Mouse (Mus musculus): Measurements from ENCODE around the gene 2310022B05Rik. TPM values are rescaled to one million over a fixed set of nuclear protein-coding genes. Genes with fewer than 3 reads are reported as not detected.

The 2310022B05Rik gene
- polyA plus RNA-seq (2012): 14.1 and 16.9 TPM in 2 replicates

DNA sequence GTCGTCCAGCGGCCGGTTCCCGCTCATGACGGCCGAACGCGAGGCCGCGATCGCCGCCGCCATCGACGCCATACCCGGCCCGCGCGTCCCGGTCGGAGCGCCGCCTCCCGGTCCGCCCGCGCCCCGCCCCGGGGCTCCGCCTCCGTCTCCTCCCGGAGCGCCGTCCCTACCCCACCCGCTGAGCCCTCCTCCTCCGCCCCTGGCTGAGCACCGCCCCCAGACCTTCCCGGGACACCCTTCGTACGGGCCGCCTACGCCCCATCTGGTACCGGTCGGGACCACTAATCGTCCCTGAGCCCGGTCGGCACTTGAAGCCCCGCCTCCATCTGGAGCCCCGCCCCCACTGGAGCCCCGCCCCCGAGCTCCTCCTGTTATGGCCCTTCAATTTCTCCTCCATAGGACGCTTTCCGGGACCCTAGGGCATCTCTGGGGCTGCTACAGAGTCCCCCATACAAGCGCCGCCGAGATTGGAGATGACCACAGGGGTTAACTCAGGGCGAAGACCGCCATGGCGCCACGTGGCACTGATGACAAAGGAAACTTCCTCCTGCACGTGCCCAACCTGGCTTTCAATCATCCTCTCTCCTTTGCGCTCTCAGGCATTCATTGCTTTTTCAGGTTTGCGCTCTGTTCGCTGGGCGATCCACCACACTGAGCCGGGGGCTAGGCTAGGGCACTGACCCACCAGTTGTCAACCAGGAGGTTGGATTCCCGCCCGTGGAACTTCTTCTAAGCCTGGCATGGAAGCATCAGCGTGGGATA is at the start of gene 2310022B05Rik:
Gene 2310022B05Rik (minus strand): TSS at position 258 of the 762 bp plus-strand sequence.

Other genes starting within 250 kb of the 2310022B05Rik start
- gene Pgbd5, start 223.7 kb downstream of the 2310022B05Rik start, polyA plus RNA-seq (2012): 0.03 TPM in 1 of 2 replicates, not detected in the other
- 18.0 and 21.0 TPM in 2 replicates for gene Cog2, start 142.6 kb downstream of the 2310022B05Rik start, polyA plus RNA-seq (2012)
- gene Agt, start 93.7 kb downstream of the 2310022B05Rik start, polyA plus RNA-seq (2012): 0.03 TPM in 1 of 2 replicates, not detected in the other
- not detected in 2 replicates for gene Capn9, start 87.3 kb downstream of the 2310022B05Rik start, polyA plus RNA-seq (2012)
- 12.7 and 14.4 TPM in 2 replicates for gene Ttc13, start 58.6 kb upstream of the 2310022B05Rik start, polyA plus RNA-seq (2012)
- 9.0 and 13.0 TPM in 2 replicates for gene Arv1, start 58.8 kb upstream of the 2310022B05Rik start, polyA plus RNA-seq (2012)
- gene Fam89a, start 88.5 kb upstream of the 2310022B05Rik start, polyA plus RNA-seq (2012): 0.04 TPM in 1 of 2 replicates, not detected in the other
- 0.03 TPM in 1 of 2 replicates, not detected in the other for gene Trim67, start 129.7 kb upstream of the 2310022B05Rik start, polyA plus RNA-seq (2012)
- gene Gnpat, start 199.7 kb upstream of the 2310022B05Rik start, polyA plus RNA-seq (2012): 79.0 and 88.4 TPM in 2 replicates
- 44.2 and 48.7 TPM in 2 replicates for gene 2810004N23Rik, start 199.8 kb upstream of the 2310022B05Rik start, polyA plus RNA-seq (2012)
- 3.7 and 4.0 TPM in 2 replicates for gene Exoc8, start 234.3 kb upstream of the 2310022B05Rik start, polyA plus RNA-seq (2012)
- 10.3 and 12.1 TPM in 2 replicates for gene Sprtn, start 234.5 kb upstream of the 2310022B05Rik start, polyA plus RNA-seq (2012)

Measured in megakaryocyte-erythroid progenitor cell, adult 5 weeks (primary cell).